Mouse (Mus musculus) forebrain, postnatal 0 days (tissue): ENCODE results near the gene Kat5. TPM values are rescaled to one million over a fixed set of nuclear protein-coding genes. Genes with fewer than 3 reads are reported as not detected.

ENCODE experiments used
- ATAC-seq: fragments of 200-750 bp; cut with Nextera tagmentation; 2 replicates; pipeline ENCODE4 v1.8.0; 2017; ENCODE audit warnings: mild to moderate bottlenecking, moderate library complexity
- DNase-seq: peaks from one replicate; pipeline ENCODE4 v3.0.0-alpha.2; 2015
- H3K27ac ChIP-seq: fragments of 300-500 bp; sonication (generic); 2 replicates; pipeline ENCODE4 v1.5.1; 2014; ENCODE audit warnings: low read depth, mild to moderate bottlenecking, antibody characterized with exemption, low read length, moderate library complexity, mixed read lengths
- H3K27me3 ChIP-seq: fragments of 300-500 bp; sonication (generic); 2 replicates; pipeline ENCODE4 v1.6.1; 2014; ENCODE audit warnings: mild to moderate bottlenecking, low read length, mixed read lengths; ENCODE audit not compliant: insufficient read depth
- H3K36me3 ChIP-seq: fragments of 300-500 bp; sonication (generic); 2 replicates; pipeline ENCODE4 v1.6.1; 2014; ENCODE audit warnings: mild to moderate bottlenecking, moderate library complexity; ENCODE audit not compliant: insufficient read depth
- H3K4me1 ChIP-seq: fragments of 300-500 bp; sonication (generic); 2 replicates; pipeline ENCODE4 v1.6.1; 2014; ENCODE audit warnings: antibody characterized with exemption; ENCODE audit not compliant: insufficient read depth
- H3K4me2 ChIP-seq: fragments of 300-500 bp; sonication (generic); 2 replicates; pipeline ENCODE4 v1.6.1; 2014; ENCODE audit warnings: low read depth, mild to moderate bottlenecking, moderate library complexity
- H3K4me3 ChIP-seq: fragments of 300-500 bp; sonication (generic); 2 replicates; pipeline ENCODE4 v1.5.1; 2014; ENCODE audit warnings: low read depth, low read length, mixed read lengths
- H3K9ac ChIP-seq: fragments of 300-500 bp; sonication (generic); 2 replicates; pipeline ENCODE4 v1.6.1; 2014; ENCODE audit warnings: mild to moderate bottlenecking
- H3K9me3 ChIP-seq: fragments of 300-500 bp; sonication (generic); 2 replicates; pipeline ENCODE4 v1.6.1; 2016; ENCODE audit warnings: low read length
- CTCF ChIP-seq: sonication (generic); IDR thresholded peaks from 2 replicates; pipeline ENCODE4 v1.5.1; 2016; ENCODE audit warnings: antibody characterized with exemption, control low read depth, low read depth
- whole genome bisulfite sequencing: fragments of 180-500 bp; shearing (Covaris S2); extraction: QIAGEN DNeasy Blood & Tissue Kit; methylation state at CpG from one replicate; pipeline ENCODE4 v1.1.7; 2014; 5-methylcytosine and 5-hydroxymethylcytosine counted together
- polyA plus RNA-seq: library from polyadenylated mRNA; unstranded; fragments of >200 nt; fragmentation: Nextera tagmentation; extraction: Ambion mirVana; gene quantifications from 2 replicates; pipeline ENCODE4 v1.2.1, GENCODE M21; 2015
- total RNA-seq: library from RNA; depleted of rRNA; stranded (reverse); fragments of >200 nt; gene quantifications from 2 replicates; pipeline ENCODE4 v1.2.3, GENCODE M21; 2014

The Kat5 gene
- total and polyA plus RNA-seq, 2 experiments from 2014 or later, result 72.6 to 131 TPM

DNA sequence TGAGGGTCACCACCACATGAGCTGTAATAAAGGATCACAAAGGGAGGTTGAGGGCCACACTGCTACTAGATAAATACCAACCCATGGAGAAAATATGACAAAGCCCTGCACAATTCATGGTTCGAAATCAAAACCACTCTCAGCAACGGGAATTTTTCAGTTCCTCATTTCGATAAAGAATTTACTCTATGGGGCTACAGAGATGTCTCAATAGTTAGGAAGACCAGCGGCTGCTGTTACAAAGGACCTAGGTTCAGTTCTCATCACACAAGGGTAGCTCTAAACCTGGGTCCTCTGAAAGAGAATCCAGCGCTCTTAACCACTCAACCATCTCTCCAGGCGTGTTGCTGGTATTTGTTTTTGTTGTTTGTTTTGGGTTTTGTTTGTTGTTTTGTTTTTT is 18.1 kb downstream of the Kat5 start:
- no peaks in the 10 kb centered on the region for H3K36me3 ChIP-seq
- ATAC-seq (no peak), DNase-seq (no peak)
- TF ChIP-seq CTCF, result no peak
- no peak overlapping the region for H3K4me2 ChIP-seq
- H3K9ac ChIP-seq, result no peak overlapping the region
- H3K27ac ChIP-seq, result no peak overlapping the region
- WGBS, result 90% methylated on average over 6 of the region's 6 CpGs
- no peak overlapping the region for H3K4me3 ChIP-seq
- H3K9me3 ChIP-seq, result no peaks in the 10 kb centered on the region
- H3K27me3 ChIP-seq, result no peaks in the 10 kb centered on the region
- H3K4me1 ChIP-seq, result no peaks in the 10 kb centered on the region

DNA sequence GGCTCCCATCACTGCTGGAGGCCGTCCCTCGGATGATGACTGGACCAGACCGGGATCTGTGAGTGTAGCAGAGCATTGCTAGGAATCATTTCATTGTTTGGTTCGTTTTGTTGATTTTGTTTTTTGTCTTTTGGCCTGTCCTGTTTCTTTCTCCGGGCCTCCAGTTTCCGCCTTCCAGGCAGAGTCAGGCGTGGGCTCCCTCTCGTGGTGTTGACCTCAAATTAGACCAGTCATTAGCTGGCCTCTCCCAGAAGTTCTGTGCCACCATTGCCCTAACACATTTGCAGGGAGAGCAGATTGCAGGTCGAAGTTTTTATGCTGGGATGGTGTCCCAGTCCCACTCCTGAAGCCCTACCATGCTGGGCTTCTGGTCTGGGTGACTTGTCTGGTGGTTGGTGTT is 20.9 kb downstream of the Kat5 start:
- no peaks in the 10 kb centered on the region for H3K4me1 ChIP-seq
- no peak overlapping the region for H3K4me3 ChIP-seq
- no peak overlapping the region for H3K27ac ChIP-seq
- no peak for TF ChIP-seq CTCF
- H3K27me3 ChIP-seq, result no peaks in the 10 kb centered on the region
- no peaks in the 10 kb centered on the region for H3K36me3 ChIP-seq
- no peaks in the 10 kb centered on the region for H3K9me3 ChIP-seq
- no peak overlapping the region for H3K4me2 ChIP-seq
- H3K9ac ChIP-seq, result no peak overlapping the region
- ATAC-seq (no peak), DNase-seq (no peak)
- WGBS, result 83% methylated on average over 9 of the region's 9 CpGs

DNA sequence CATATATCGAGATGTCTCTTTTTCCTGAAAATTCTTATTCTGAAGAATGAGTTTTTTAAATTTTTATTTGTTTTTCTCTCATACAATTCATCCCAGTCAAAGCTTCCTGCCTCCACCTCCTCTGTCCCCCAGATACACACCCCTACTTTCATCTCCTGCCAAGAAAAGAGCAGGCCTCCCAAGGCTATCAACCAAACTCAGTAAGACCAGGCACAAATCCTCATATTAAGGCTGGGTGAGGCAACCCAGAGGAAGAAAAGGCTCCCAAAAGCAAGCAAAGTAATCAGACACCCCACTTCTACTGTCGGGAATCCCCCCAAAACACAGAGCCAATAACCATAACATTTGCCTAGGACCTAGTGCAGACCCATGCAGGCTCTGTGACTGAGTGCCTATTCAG is 28.0 kb downstream of the Kat5 start:
- no peak for ATAC-seq
- no peaks in the 10 kb centered on the region for H3K4me1 ChIP-seq
- WGBS, result 77% methylated on average over 2 of the region's 2 CpGs
- DNase-seq, result no peak
- no peak overlapping the region for H3K9ac ChIP-seq
- H3K27me3 ChIP-seq, result no peaks in the 10 kb centered on the region
- H3K9me3 ChIP-seq, result no peaks in the 10 kb centered on the region
- no peaks in the 10 kb centered on the region for H3K36me3 ChIP-seq
- no peak overlapping the region for H3K27ac ChIP-seq
- H3K4me2 ChIP-seq, result no peak overlapping the region
- no peak overlapping the region for H3K4me3 ChIP-seq
- TF ChIP-seq CTCF, result no peak

DNA sequence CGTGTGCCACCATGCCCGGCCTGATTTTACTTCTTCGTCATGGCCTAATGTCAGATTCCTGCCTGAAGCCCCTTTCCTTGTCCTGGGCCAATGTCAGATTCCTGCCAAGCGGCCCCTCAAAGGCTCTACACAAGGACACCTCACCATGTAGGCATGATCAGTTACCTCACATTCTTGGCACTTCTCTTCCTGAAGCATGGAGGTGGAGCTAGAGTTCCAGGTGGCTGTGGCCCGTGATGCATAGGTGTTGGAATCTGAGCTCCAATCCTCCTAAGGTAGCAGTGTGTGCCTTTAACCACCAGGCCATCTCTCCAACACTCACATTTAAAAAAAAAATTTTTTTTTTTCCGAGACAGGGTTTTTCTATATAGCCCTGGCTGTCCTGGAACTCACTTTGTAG is 29.3 kb downstream of the Kat5 start:
- Histone ChIP-seq H3K36me3 (no peaks in the 10 kb centered on the region), H3K27ac (no peak overlapping the region), H3K4me2 (no peak overlapping the region), H3K9ac (no peak overlapping the region), H3K27me3 (no peaks in the 10 kb centered on the region), H3K4me1 (no peaks in the 10 kb centered on the region), H3K9me3 (no peaks in the 10 kb centered on the region), H3K4me3 (no peak overlapping the region)
- WGBS, result 86% methylated on average over 6 of the region's 6 CpGs
- no peak for TF ChIP-seq CTCF
- ATAC-seq (no peak), DNase-seq (no peak)

DNA sequence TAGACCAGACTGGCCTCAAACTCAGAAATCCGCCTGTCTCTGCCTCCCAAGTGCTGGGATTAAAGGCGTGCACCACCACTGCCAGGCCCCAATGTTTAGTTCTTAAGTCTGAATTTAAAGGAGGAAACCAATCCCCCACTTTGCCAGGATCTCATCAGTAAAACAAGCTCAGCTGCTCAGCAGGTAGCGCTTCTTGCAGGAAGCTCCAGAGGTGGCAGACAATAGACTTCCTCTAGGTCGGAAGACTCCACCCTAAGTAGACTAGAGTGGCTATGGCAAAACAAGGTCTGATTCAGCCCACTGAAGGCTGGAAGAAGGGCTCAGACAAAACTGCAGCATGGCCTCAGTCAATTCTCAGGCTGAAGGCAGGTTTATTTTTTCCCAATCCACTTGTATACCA is 30.1 kb downstream of the Kat5 start:
- Histone ChIP-seq H3K4me2 (no peak overlapping the region), H3K27me3 (no peaks in the 10 kb centered on the region), H3K9ac (no peak overlapping the region), H3K4me3 (no peak overlapping the region), H3K4me1 (no peaks in the 10 kb centered on the region), H3K27ac (no peak overlapping the region), H3K9me3 (no peaks in the 10 kb centered on the region), H3K36me3 (no peaks in the 10 kb centered on the region)
- DNase-seq (no peak), ATAC-seq (no peak)
- TF ChIP-seq CTCF, result no peak
- 75% methylated on average over 4 of the region's 4 CpGs for WGBS

DNA sequence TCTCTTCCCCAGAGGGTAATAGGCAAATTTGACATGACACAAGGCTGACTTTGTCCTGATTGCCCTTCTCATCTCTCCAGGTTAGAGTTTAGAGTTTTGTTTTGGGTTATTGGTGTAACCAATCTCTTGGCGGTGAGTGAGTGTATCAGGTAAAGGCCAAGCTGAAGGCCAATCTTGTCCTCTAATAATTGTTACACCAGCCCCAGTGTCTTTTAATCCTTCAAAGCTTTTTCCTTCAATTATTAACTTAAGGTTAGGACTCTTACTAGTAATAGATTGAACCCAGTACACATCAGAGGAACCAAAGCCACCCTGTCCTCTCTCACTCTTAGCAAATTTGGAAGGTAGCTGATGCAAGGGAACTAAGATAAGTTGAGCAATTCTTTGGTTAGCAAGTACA is 34.7 kb downstream of the Kat5 start:
- 100% methylated on average over 1 of the region's 1 CpGs for WGBS
- Histone ChIP-seq H3K4me1 (no peaks in the 10 kb centered on the region), H3K9ac (no peak overlapping the region), H3K36me3 (peaks cover 10% of the 10 kb centered on the region; the same call in 1 of the 2 replicates), H3K4me2 (no peak overlapping the region), H3K27ac (no peak overlapping the region), H3K9me3 (no peaks in the 10 kb centered on the region), H3K27me3 (no peaks in the 10 kb centered on the region), H3K4me3 (no peak overlapping the region)
- TF ChIP-seq CTCF, result no peak
- ATAC-seq (no peak), DNase-seq (no peak)

DNA sequence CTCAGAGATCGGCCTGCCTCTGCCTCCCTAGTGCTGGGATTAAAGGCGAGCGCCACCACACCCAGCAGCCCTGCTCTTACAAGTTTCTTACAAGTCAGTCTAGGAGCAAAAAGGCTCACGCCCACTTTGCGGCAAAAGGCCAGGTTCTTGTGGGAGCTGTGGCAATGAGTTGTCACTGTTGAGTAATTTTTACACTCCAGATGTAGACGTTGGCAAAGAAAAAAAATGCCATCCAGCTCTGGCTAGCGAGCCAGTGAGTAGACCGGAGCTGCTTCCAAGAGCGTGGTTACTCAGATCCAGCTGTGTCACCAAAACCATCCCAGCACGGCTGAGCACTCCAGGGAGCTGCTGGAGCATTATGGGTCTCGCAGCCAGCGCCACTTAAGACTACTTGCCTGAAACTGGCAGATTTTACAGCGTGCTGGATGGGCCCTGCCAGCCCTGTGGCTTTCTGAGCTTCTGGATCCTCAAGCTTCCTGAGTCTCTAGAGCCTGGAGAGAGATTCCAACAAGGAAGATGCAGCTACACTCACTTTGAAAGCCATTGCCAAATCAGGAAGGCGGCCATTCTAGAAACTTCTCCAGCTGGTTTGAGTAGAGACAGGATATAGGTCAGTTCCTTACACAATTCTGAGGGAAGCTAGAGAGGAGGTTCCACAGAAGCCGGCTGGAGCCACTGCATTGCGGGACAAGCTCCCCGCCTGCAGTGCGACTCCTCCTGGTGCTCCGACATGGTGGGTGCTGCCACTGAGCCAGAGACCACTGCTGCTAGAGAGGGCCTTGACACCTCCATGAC is 37.5 kb downstream of the Kat5 start:
- no peak for DNase-seq

More for the DNA sequence above, 37.5 kb downstream of the Kat5 start:
- no peaks in the 10 kb centered on the region for H3K9me3 ChIP-seq
- WGBS, result 87% methylated on average over 19 of the region's 19 CpGs
- H3K4me2 ChIP-seq, result no peak overlapping the region
- no peak overlapping the region for H3K27ac ChIP-seq
- H3K9ac ChIP-seq, result no peak overlapping the region
- no peak overlapping the region for H3K4me3 ChIP-seq
- no peak for ATAC-seq
- TF ChIP-seq CTCF, result no peak
- peaks cover 5% of the 10 kb centered on the region; the same call in 1 of the 2 replicates for H3K4me1 ChIP-seq
- no peaks in the 10 kb centered on the region for H3K27me3 ChIP-seq
- H3K36me3 ChIP-seq, result peaks cover 23% of the 10 kb centered on the region; the same call in 1 of the 2 replicates
